ENCODE assay signal across 7 mouse cellular contexts in the genomic region with DNA sequence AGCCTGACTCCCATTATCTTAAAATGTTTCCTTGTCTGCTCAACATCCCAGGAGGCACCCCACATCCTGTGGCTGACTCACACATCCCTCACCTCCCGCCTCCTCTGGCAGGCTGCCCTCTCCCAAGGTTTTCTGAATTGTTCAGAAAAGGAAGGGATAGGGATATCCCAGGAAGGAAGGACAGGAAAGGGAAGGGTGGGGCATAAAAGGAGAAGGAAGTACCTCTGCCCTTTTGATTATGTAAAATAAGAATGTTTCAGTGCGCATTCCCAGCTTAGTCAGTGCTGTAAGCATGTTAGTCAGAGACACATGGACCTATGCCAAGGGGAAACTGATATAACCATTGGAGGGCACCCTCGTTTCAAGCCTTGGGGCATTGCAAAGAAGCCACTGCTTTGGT.
DNase-seq lines count a peak whose midpoint lies in the region; ATAC-seq lines count a peak whose summit lies in the region.

No protein-coding gene starts in this region.

- H3K4me3 ChIP-seq in kidney, embryonic 15.5 days (replicated peaks): no peak overlapping the region

- no peaks in the 10 kb centered on the region for H3K36me3 ChIP-seq in kidney, embryonic 15.5 days

- no peaks in the 10 kb centered on the region for H3K4me1 ChIP-seq in kidney, embryonic 15.5 days

- no peak overlapping the region for H3K4me2 ChIP-seq in kidney, embryonic 15.5 days

- 66% methylated on average over 3 of the region's 3 CpGs for WGBS in kidney, embryonic 15.5 days

- DNase-seq in MN1 (ENCODE audit: low spot score): peak; percentile 81
- peak; percentile 86 to 94 for DNase-seq in adrenal gland, adult (ENCODE audit: inconsistent age in 2 of 2, low spot score in 1 of 2)
- DNase-seq in heart, adult 11 months: peak; percentile 99
- peak; percentile 94 for DNase-seq in lung, postnatal 10 days
- no peak for DNase-seq in thymus, postnatal 4 days

- ATAC-seq in kidney, embryonic 15.5 days (replicated peaks; ENCODE audit: low FRiP score): peak; percentile 58; the same call in 1 of the 2 replicates
- no peak for ATAC-seq in megakaryocyte, adult 5-6 weeks (ENCODE audit: poor library complexity, severe bottlenecking)

- no peak overlapping the region for H3K9ac ChIP-seq in kidney, embryonic 15.5 days

- H3K27ac ChIP-seq in kidney, embryonic 15.5 days: 0 out of 2 replicates have a peak overlapping the region, but pooled peaks have one; percentile 27

- H3K9me3 ChIP-seq in kidney, embryonic 15.5 days (replicated peaks): no peaks in the 10 kb centered on the region

- H3K27me3 ChIP-seq in kidney, embryonic 15.5 days: no peaks in the 10 kb centered on the region
